Mouse (Mus musculus) heart, postnatal 0 days (tissue): ENCODE data around the gene Map1s.

Experiments used
- CTCF ChIP-seq: IDR thresholded peaks from 2 replicates; pipeline ENCODE4 v1.5.1; 2016; ENCODE audit warnings: antibody characterized with exemption, control low read depth, low read depth
- EP300 ChIP-seq: IDR thresholded peaks from 2 replicates; pipeline ENCODE4 v1.6.1; 2016; ENCODE audit warnings: antibody characterized with exemption, low read depth

DNA sequence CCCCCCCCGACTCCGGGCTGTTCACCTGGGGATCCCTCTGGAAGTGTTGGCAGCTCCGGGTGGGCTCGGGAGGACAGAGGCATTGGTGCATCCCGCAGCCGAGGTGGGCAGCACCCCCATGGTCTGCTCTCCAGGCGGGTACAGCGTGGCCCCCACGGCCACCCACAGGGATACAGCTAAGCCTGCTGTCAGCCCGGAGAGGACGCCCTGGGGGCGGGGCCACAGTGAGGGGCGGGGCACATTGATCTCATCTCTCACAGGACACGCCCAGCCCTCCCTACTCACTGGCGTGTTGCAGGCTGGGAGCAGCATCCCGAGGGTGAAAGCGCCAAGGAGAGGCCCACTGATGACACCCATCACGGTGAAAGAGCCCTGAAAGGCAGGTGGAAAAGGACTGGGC lies 18.1 kb upstream of the Map1s start:
- TF ChIP-seq CTCF (no peak), EP300 (no peak)
